In the genomic region with DNA sequence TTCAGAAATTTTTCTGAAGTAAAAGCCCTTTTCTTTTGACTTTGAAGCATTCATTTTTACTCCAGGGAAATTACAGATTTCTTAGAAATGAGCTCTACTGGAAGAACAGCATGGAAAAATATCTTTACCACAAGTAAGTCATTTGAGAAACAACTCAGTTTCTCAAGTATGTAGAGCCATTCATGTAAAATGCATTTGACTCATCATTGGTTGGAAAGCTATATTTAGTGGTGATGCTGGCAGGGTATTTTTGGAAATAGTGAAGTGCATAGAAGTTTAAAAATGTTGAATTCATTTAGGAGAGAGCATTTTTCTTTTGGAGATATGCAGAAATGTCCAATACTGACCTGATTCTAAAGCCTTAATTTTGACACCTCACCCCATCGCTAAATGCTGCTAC, we compare ENCODE assay signal across 26 mouse cellular contexts.
DNase-seq lines count a peak whose midpoint lies in the region; ATAC-seq lines count a peak whose summit lies in the region.
"Had no signal": no experiment of that assay in that cellular context is flagged by ENCODE, and none has a peak within 500 bp of the region (broad histone marks: within the 10 kb centered on the region; RNA-seq: fewer than 3 reads in every experiment).

No protein-coding gene starts in this region.

- H3K4me1 ChIP-seq in heart, embryonic 13.5 days, result peaks cover 30% of the 10 kb centered on the region
- H3K4me1 ChIP-seq in midbrain, embryonic 16.5 days (ENCODE audit: control insufficient read depth, insufficient read depth, low read length), result no peaks in the 10 kb centered on the region
- H3K4me1 ChIP-seq: forebrain, embryonic 10.5 days; hindbrain, embryonic 13.5 days; kidney, embryonic 15.5 days; limb, embryonic 15.5 days; megakaryocyte, embryonic 14.5 days had no signal

- no peaks in the 10 kb centered on the region for H3K36me3 ChIP-seq in heart, embryonic 13.5 days
- no peaks in the 10 kb centered on the region for H3K36me3 ChIP-seq in midbrain, embryonic 16.5 days (ENCODE audit: control insufficient read depth, insufficient read depth, low read length)
- H3K36me3 ChIP-seq: forebrain, embryonic 10.5 days; heart, embryonic 10.5 days; hindbrain, embryonic 13.5 days; kidney, embryonic 15.5 days; limb, embryonic 15.5 days had no signal

- no peak overlapping the region for H3K4me3 ChIP-seq in heart, embryonic 13.5 days
- H3K4me3 ChIP-seq in midbrain, embryonic 16.5 days (ENCODE audit: low read depth, low read length), result no peak overlapping the region
- H3K4me3 ChIP-seq: forebrain, embryonic 10.5 days; heart, embryonic 10.5 days; hindbrain, embryonic 13.5 days; kidney, embryonic 15.5 days; limb, embryonic 15.5 days; megakaryocyte, embryonic 14.5 days had no signal

- no peak for ATAC-seq in heart, embryonic 13.5 days (ENCODE audit: extremely low read depth, insufficient number of reproducible peaks, low FRiP score, low TSS enrichment)
- no peak for ATAC-seq in midbrain, embryonic 16.5 days
- ATAC-seq: forebrain, embryonic 16.5 days had no signal

- no peak overlapping the region for H3K9ac ChIP-seq in heart, embryonic 13.5 days
- no peak overlapping the region for H3K9ac ChIP-seq in midbrain, embryonic 16.5 days (ENCODE audit: low read depth, low read length)
- H3K9ac ChIP-seq: hindbrain, embryonic 13.5 days; kidney, embryonic 15.5 days; limb, embryonic 15.5 days; liver, embryonic 14.5 days; lung, embryonic 14.5 days had no signal

- 0 out of 2 replicates have a peak overlapping the region, but pooled peaks have one; percentile 8 for H3K27ac ChIP-seq in heart, embryonic 13.5 days (replicated peaks)
- no peak overlapping the region for H3K27ac ChIP-seq in midbrain, embryonic 16.5 days (ENCODE audit: low read length)
- H3K27ac ChIP-seq: forebrain, embryonic 10.5 days; heart, embryonic 10.5 days; hindbrain, embryonic 13.5 days; kidney, embryonic 15.5 days; limb, embryonic 15.5 days; liver, embryonic 14.5 days; stomach, postnatal 0 days had no signal

- DNase-seq in heart, postnatal 36 days, result no peak
- DNase-seq in left cerebral cortex, postnatal 14 days (ENCODE audit: low spot score in 2 of 2), result peak; percentile 13 to 47
- DNase-seq in left cerebral cortex, adult 8-10 months (ENCODE audit: low spot score in 2 of 2), result no peak
- peak; percentile 14 for DNase-seq in brain, embryonic 18.5 days (ENCODE audit: low read depth, low spot score)
- no peak for DNase-seq in ovary, postnatal 36 days (ENCODE audit: low spot score)
- DNase-seq: adrenal gland, postnatal 10 days; B cell, adult 2 months; cerebellum, adult 8-10 months; cerebellum, postnatal 36 days; kidney, adult 11 months; kidney, postnatal 36 days; lung, embryonic 14.5 days; lung, postnatal 36 days; midbrain, embryonic 14.5 days; right cerebral cortex, postnatal 14 days had no signal

- no peaks in the 10 kb centered on the region for H3K9me3 ChIP-seq in heart, embryonic 13.5 days
- H3K9me3 ChIP-seq in midbrain, embryonic 16.5 days (replicated peaks; ENCODE audit: control insufficient read depth, low read length, poor library complexity, severe bottlenecking), result no peaks in the 10 kb centered on the region
- H3K9me3 ChIP-seq: forebrain, embryonic 10.5 days; heart, embryonic 10.5 days; hindbrain, embryonic 13.5 days; kidney, embryonic 15.5 days; limb, embryonic 15.5 days; megakaryocyte, embryonic 14.5 days had no signal

- WGBS in heart, embryonic 13.5 days, result 78% methylated on average over 1 of the region's 1 CpGs
- 97% methylated on average over 1 of the region's 1 CpGs for WGBS in midbrain, embryonic 16.5 days

- no peaks in the 10 kb centered on the region for H3K27me3 ChIP-seq in heart, embryonic 13.5 days (replicated peaks)
- no peaks in the 10 kb centered on the region for H3K27me3 ChIP-seq in midbrain, embryonic 16.5 days (ENCODE audit: control insufficient read depth, insufficient read depth, low read depth, low read length)
- H3K27me3 ChIP-seq: hindbrain, embryonic 13.5 days; kidney, embryonic 15.5 days; limb, embryonic 15.5 days; megakaryocyte, embryonic 14.5 days had no signal

- H3K4me2 ChIP-seq in heart, embryonic 13.5 days, result no peak overlapping the region
- H3K4me2 ChIP-seq in midbrain, embryonic 16.5 days (ENCODE audit: low read length), result no peak overlapping the region
- H3K4me2 ChIP-seq: hindbrain, embryonic 13.5 days; kidney, embryonic 15.5 days; limb, embryonic 15.5 days; lung, embryonic 14.5 days had no signal

- intact Hi-C loops in heart, postnatal 36 days (cut with DNase I), result no loop called here
- intact Hi-C loops in left cerebral cortex, postnatal 14 days (cut with DNase I), result no loop called here

Comparison
In these comparisons a context has a peak if more than half of its experiments do, and no peak if none do; other contexts are left out.
1. DNase-seq: peak in left cerebral cortex, postnatal 14 days (2 of 2) and brain, embryonic 18.5 days (single experiment); none in heart, postnatal 36 days (0 of 2), left cerebral cortex, adult 8-10 months (0 of 2) and ovary, postnatal 36 days (single experiment).